Mouse (Mus musculus): ENCODE measurements around the gene Prr9. TPM values are rescaled to one million over a fixed set of nuclear protein-coding genes. Genes with fewer than 3 reads are reported as not detected.

Prr9 gene
- not detected in 2 replicates for polyA plus RNA-seq (2012; rRNA removed; ENCODE audit: low replicate concordance)

DNA sequence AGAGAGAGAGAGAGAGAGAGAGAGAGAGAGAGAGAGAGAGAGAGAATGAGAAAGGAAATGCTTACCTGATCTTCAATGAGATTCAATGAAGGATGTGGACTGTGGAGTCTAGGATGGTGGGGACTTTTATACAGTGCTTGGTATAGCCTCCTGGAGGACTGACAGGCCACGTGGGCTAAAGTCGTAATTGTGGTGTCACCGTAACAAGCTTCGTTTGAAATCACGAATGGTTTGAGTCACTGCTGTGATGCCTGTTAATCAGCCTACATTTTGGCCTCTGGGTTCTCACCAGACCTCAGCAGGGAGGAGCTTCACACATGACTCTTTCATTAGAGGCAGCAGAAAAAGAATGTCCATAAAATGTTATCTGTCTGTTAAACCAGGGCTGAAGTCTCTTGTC, at the start of gene Prr9:
TSS of gene Prr9 (minus strand) at position 101 of the 400 bp plus-strand sequence.

GRCm38 (mm10) chr3:92142644-92143043, 18.9 kb upstream of the Prr9 start, which contains the start of gene Lelp1:
Gene Lelp1 (minus strand): TSS chr3:92142744.

GRCm38 (mm10) chr3:92083042-92083441, 40.7 kb downstream of the Prr9 start, which contains the start of gene Lor:
Gene Lor (minus strand): TSS chr3:92083142.

Other genes with a start within 250 kb of the Prr9 start
- 0.10 TPM in 1 of 2 replicates, not detected in the other for gene Pglyrp3, start 109.4 kb downstream of the Prr9 start, polyA plus RNA-seq (2012; rRNA removed; ENCODE audit: low replicate concordance)
- gene Lor, start 40.8 kb downstream of the Prr9 start, polyA plus RNA-seq (2012; rRNA removed; ENCODE audit: low replicate concordance), result 1.9 and 4.7 TPM in 2 replicates
- not detected in 2 replicates for gene Lelp1, start 18.8 kb upstream of the Prr9 start, polyA plus RNA-seq (2012; rRNA removed; ENCODE audit: low replicate concordance)
- 0.07 TPM in 1 of 2 replicates, not detected in the other for gene Sprr2a1, start 91.9 kb upstream of the Prr9 start, polyA plus RNA-seq (2012; rRNA removed; ENCODE audit: low replicate concordance)
- 6.9 and 7.0 TPM in 2 replicates for gene Sprr2a2, start 92.0 kb upstream of the Prr9 start, polyA plus RNA-seq (2012; rRNA removed; ENCODE audit: low replicate concordance)
- 0.43 and 0.94 TPM in 2 replicates for gene Sprr2a3, start 161.5 kb upstream of the Prr9 start, polyA plus RNA-seq (2012; rRNA removed; ENCODE audit: low replicate concordance)
- gene Sprr2b, start 192.7 kb upstream of the Prr9 start, polyA plus RNA-seq (2012; rRNA removed; ENCODE audit: low replicate concordance), result not detected in 2 replicates
- gene Sprr2d, start 215.2 kb upstream of the Prr9 start, polyA plus RNA-seq (2012; rRNA removed; ENCODE audit: low replicate concordance), result not detected in 2 replicates
- gene Sprr2e, start 228.2 kb upstream of the Prr9 start, polyA plus RNA-seq (2012; rRNA removed; ENCODE audit: low replicate concordance), result not detected in 2 replicates
- gene Sprr2f, start 241.2 kb upstream of the Prr9 start, polyA plus RNA-seq (2012; rRNA removed; ENCODE audit: low replicate concordance), result not detected in 2 replicates

All from mammary gland, adult 2 months (tissue).